In genomic region chr9:95557722-95558121, GRCm38 (mm10) we compare ENCODE assay signal across 21 mouse cellular contexts. TPM values are rescaled to one million over a fixed set of nuclear protein-coding genes. Genes with fewer than 3 reads are reported as not detected.
DNase-seq lines count a peak whose midpoint lies in the region; ATAC-seq and TF ChIP-seq lines count a peak whose summit lies in the region.
"Had no signal": no experiment of that assay in that cellular context is flagged by ENCODE, and none has a peak within 500 bp of the region (broad histone marks: within the 10 kb centered on the region; RNA-seq: fewer than 3 reads in every experiment).

No protein-coding gene starts in this region.

- peaks cover 57% of the 10 kb centered on the region for H3K27me3 ChIP-seq in liver, embryonic 13.5 days
- H3K27me3 ChIP-seq in C2C12 (ENCODE audit: control insufficient read depth, insufficient read depth, insufficient read length) (peaks cover 42% of the 10 kb centered on the region), MEL (ENCODE audit: control insufficient read depth in 1 of 2, insufficient read depth in 2 of 2, low read length in 2 of 2) (no peaks in the 10 kb centered on the region)
- peaks cover 22% of the 10 kb centered on the region; the same call in 1 of the 2 replicates for H3K27me3 ChIP-seq in liver, postnatal 0 days (ENCODE audit: insufficient read depth, low read length)
- H3K27me3 ChIP-seq: Patski had no signal

- 0 out of 2 replicates have a peak overlapping the region, but pooled peaks have one; percentile 26 for H3K27ac ChIP-seq in liver, embryonic 13.5 days
- peak overlapping the region; percentile 99; the same call in 1 of the 2 replicates for H3K27ac ChIP-seq in MEL (ENCODE audit: control insufficient read depth, low read depth, low read length)
- H3K27ac ChIP-seq in liver, postnatal 0 days (ENCODE audit: low read depth) = peak overlapping the region; percentile 92
- H3K27ac ChIP-seq: embryonic facial prominence, embryonic 12.5 days; embryonic facial prominence, embryonic 15.5 days; gastrocnemius, adult 2 months; hindbrain, embryonic 12.5 days; hindbrain, embryonic 15.5 days had no signal

- no peak overlapping the region for H3K4me2 ChIP-seq in liver, embryonic 13.5 days
- H3K4me2 ChIP-seq in liver, postnatal 0 days (ENCODE audit: low read depth, low read length) = peak overlapping the region; percentile 86
- H3K4me2 ChIP-seq: embryonic facial prominence, embryonic 12.5 days; embryonic facial prominence, embryonic 15.5 days; heart, embryonic 11.5 days had no signal

- H3K4me3 ChIP-seq in liver, embryonic 13.5 days (replicated peaks) = no peak overlapping the region
- H3K4me3 ChIP-seq in C2C12 (ENCODE audit: insufficient read depth, poor library complexity, severe bottlenecking) (no peak overlapping the region), MEL (ENCODE audit: control insufficient read depth in 1 of 2, insufficient read depth in 1 of 2, low read depth in 2 of 2, low read length in 2 of 2) (no peak overlapping the region)
- no peak overlapping the region for H3K4me3 ChIP-seq in liver, postnatal 0 days (ENCODE audit: low read depth, low read length)
- H3K4me3 ChIP-seq: embryonic facial prominence, embryonic 12.5 days; gastrocnemius, adult 2 months; hindbrain, embryonic 12.5 days had no signal

- TF ChIP-seq POLR2A in MEL (IDR thresholded peaks at IDR 0.05; ENCODE audit: control insufficient read depth in 1 of 2, insufficient read depth in 1 of 2, low read depth in 1 of 2, low read length in 2 of 2, poor library complexity in 1 of 2) = no peak

- 45% methylated on average over 6 of the region's 6 CpGs for WGBS in liver, embryonic 13.5 days (ENCODE audit: insufficient replicate concordance)
- WGBS in liver, postnatal 0 days (ENCODE audit: insufficient replicate concordance) = 37% methylated on average over 6 of the region's 6 CpGs

- no peak for DNase-seq in liver, embryonic 13.5 days
- DNase-seq in liver (no peak), MEL (ENCODE audit: low read depth, low spot score) (no peak)
- no peak for DNase-seq in liver, postnatal 0 days
- no peak for DNase-seq in embryo, embryonic 11 days
- DNase-seq: adrenal gland, postnatal 25 days; cerebellum, adult 18-20 months; cerebellum, adult 9-10 months; cerebellum, postnatal 14 days; forebrain, postnatal 0 days; gastrocnemius, adult 2 months; gastrocnemius, postnatal 14 days; heart, adult 11 months had no signal

- H3K36me3 ChIP-seq in liver, embryonic 13.5 days = peaks cover 3% of the 10 kb centered on the region; the same call in 1 of the 2 replicates
- no peaks in the 10 kb centered on the region for H3K36me3 ChIP-seq in C2C12 (ENCODE audit: control insufficient read depth, insufficient read depth)
- H3K36me3 ChIP-seq in MEL (ENCODE audit: control insufficient read depth in 1 of 2, insufficient read depth in 2 of 2, low read length in 2 of 2) = peaks cover 0 to 54% of the 10 kb centered on the region in 2 experiments; a peak in 3 of 4 replicates
- no peaks in the 10 kb centered on the region for H3K36me3 ChIP-seq in liver, postnatal 0 days (replicated peaks; ENCODE audit: insufficient read depth, low read length)
- H3K36me3 ChIP-seq: embryonic facial prominence, embryonic 12.5 days; embryonic facial prominence, embryonic 15.5 days; hindbrain, embryonic 12.5 days; hindbrain, embryonic 15.5 days had no signal

- no peak for TF ChIP-seq CTCF in C2C12 (IDR thresholded peaks at IDR 0.05; ENCODE audit: control insufficient read depth, insufficient read depth, insufficient read length)
- no peak for TF ChIP-seq CTCF in MEL (IDR thresholded peaks at IDR 0.05 in 2 of 3, conservative IDR thresholded peaks at IDR 0.05 in 1 of 3; ENCODE audit: control insufficient read depth in 1 of 3, insufficient read depth in 1 of 3, low read depth in 2 of 3, low read length in 3 of 3, poor library complexity in 1 of 3, severe bottlenecking in 1 of 3)
- no peak for TF ChIP-seq CTCF in liver, postnatal 0 days (IDR thresholded peaks at IDR 0.05; ENCODE audit: low read depth)

- no peaks in the 10 kb centered on the region for H3K9me3 ChIP-seq in liver, embryonic 13.5 days (replicated peaks)
- H3K9me3 ChIP-seq in MEL (replicated peaks; ENCODE audit: insufficient read depth, low read length) = no peaks in the 10 kb centered on the region
- no peaks in the 10 kb centered on the region for H3K9me3 ChIP-seq in liver, postnatal 0 days (ENCODE audit: low read length)
- H3K9me3 ChIP-seq: embryonic facial prominence, embryonic 12.5 days; embryonic facial prominence, embryonic 15.5 days; hindbrain, embryonic 12.5 days; hindbrain, embryonic 15.5 days had no signal

- TF ChIP-seq EP300 in MEL (IDR thresholded peaks at IDR 0.05; ENCODE audit: low read depth in 1 of 2, low read length in 2 of 2) = no peak
- TF ChIP-seq EP300 in liver, postnatal 0 days (IDR thresholded peaks at IDR 0.05; ENCODE audit: low read depth) = peak; percentile 68; the same call in 1 of the 2 replicates

- TF ChIP-seq RAD21 in MEL (IDR thresholded peaks at IDR 0.05; ENCODE audit: low read depth, low read length) = no peak

- H3K79me2 ChIP-seq in C2C12 (ENCODE audit: control insufficient read depth, insufficient read depth) (no peaks in the 10 kb centered on the region), MEL (ENCODE audit: control insufficient read depth, insufficient read depth, low read length, poor library complexity) (peaks cover 41% of the 10 kb centered on the region)

- no peak for ATAC-seq in liver, embryonic 13.5 days (ENCODE audit: low read depth)
- no peak for ATAC-seq in liver, postnatal 0 days
- ATAC-seq: forebrain, embryonic 14.5 days; forebrain, postnatal 0 days; Patski had no signal

- H3ac ChIP-seq in C2C12 (ENCODE audit: control insufficient read depth, insufficient read length, low read depth) = no peak overlapping the region

- H3K9ac ChIP-seq in liver, embryonic 13.5 days = no peak overlapping the region
- no peak overlapping the region for H3K9ac ChIP-seq in MEL (ENCODE audit: control insufficient read depth, low read depth, low read length, poor library complexity, severe bottlenecking)
- no peak overlapping the region for H3K9ac ChIP-seq in liver, postnatal 0 days (replicated peaks)
- H3K9ac ChIP-seq: embryonic facial prominence, embryonic 12.5 days; embryonic facial prominence, embryonic 15.5 days; hindbrain, embryonic 12.5 days; hindbrain, embryonic 15.5 days had no signal

- no peaks in the 10 kb centered on the region for H3K79me3 ChIP-seq in C2C12 (ENCODE audit: low read depth)

- H3K4me1 ChIP-seq in liver, embryonic 13.5 days (replicated peaks) = peaks cover 83% of the 10 kb centered on the region
- H3K4me1 ChIP-seq in MEL (ENCODE audit: control insufficient read depth in 1 of 2, insufficient read depth in 2 of 2, low read length in 2 of 2) = peaks cover 23 to 48% of the 10 kb centered on the region in 2 experiments
- peaks cover 51% of the 10 kb centered on the region for H3K4me1 ChIP-seq in liver, postnatal 0 days (ENCODE audit: insufficient read depth)

TF ChIP-seq in C2C12, 6 proteins besides CTCF, POLR2A, EP300 and RAD21:
- TF ChIP-seq FOSL1 (IDR thresholded peaks at IDR 0.05; ENCODE audit: insufficient read depth, low read length, poor library complexity, severe bottlenecking) (no peak), CEBPB (IDR thresholded peaks at IDR 0.05; ENCODE audit: low read depth) (peak; percentile 2), MAX (IDR thresholded peaks at IDR 0.05) (no peak)

TF ChIP-seq in MEL, 35 proteins besides CTCF, POLR2A, EP300 and RAD21:
- TF ChIP-seq ZKSCAN1 (IDR thresholded peaks at IDR 0.05; ENCODE audit: low read depth, low read length) (no peak), KAT2A (conservative IDR thresholded peaks at IDR 0.05; ENCODE audit: low read depth, low read length) (no peak), MYC (IDR thresholded peaks at IDR 0.05; ENCODE audit: low read depth, low read length) (no peak), MAZ (IDR thresholded peaks at IDR 0.05; ENCODE audit: low read depth, low read length) (no peak), ELF1 (IDR thresholded peaks at IDR 0.05; ENCODE audit: low read depth, low read length) (no peak), CHD1 (IDR thresholded peaks at IDR 0.05; ENCODE audit: low read depth, low read length) (no peak), E2F4 (IDR thresholded peaks at IDR 0.05; ENCODE audit: borderline replicate concordance, low read depth, low read length) (no peak), ETS1 (IDR thresholded peaks at IDR 0.05; ENCODE audit: low read depth, low read length) (no peak), GATA1 (IDR thresholded peaks at IDR 0.05; ENCODE audit: low read depth, low read length) (no peak), BHLHE40 (IDR thresholded peaks at IDR 0.05; ENCODE audit: borderline replicate concordance, low read depth, low read length) (no peak), TAL1 (IDR thresholded peaks at IDR 0.05; ENCODE audit: low read length) (no peak), JUND (IDR thresholded peaks at IDR 0.05; ENCODE audit: low read depth, low read length) (no peak), SIN3A (IDR thresholded peaks at IDR 0.05; ENCODE audit: low read length) (no peak), MAFK (IDR thresholded peaks at IDR 0.05; ENCODE audit: borderline replicate concordance, low read depth, low read length) (no peak)
TF ChIP-seq in MEL: peak in this region for 0.

RNA-seq across cellular contexts. Expression of gene Paqr9, which starts 1.7 kb away (rescaled TPM):
- polyA plus RNA-seq in liver, embryonic 13.5 days (2015; fragmentation: Nextera tagmentation; extraction: Ambion mirVana) = 8.4 and 8.5 TPM in 2 replicates
- polyA plus RNA-seq in C2C12 (2012; fragmentation: generic; extraction: Trizol) (under 0.01 TPM), MEL (2012; ENCODE audit: insufficient read depth in 1 of 2, insufficient read length in 2 of 2, low read depth in 1 of 2, low replicate concordance in 2 of 2, missing spikeins in 1 of 2) (10 to 100 TPM; 24.8 to 46.0 TPM)
- 13.4 and 18.0 TPM in 2 replicates for total RNA-seq in MEL (2012; rRNA removed)
- 63.6 and 68.7 TPM in 2 replicates for polyA plus RNA-seq in liver, postnatal 0 days (2015; fragmentation: Nextera tagmentation; extraction: Ambion mirVana)

RNA-seq across cellular contexts. Expression of gene U2surp, which starts 45.9 kb away (rescaled TPM):
- 87.5 and 114 TPM in 2 replicates for polyA plus RNA-seq in liver, embryonic 13.5 days (2015; fragmentation: Nextera tagmentation; extraction: Ambion mirVana)
- polyA plus RNA-seq in C2C12 (2012; fragmentation: generic; extraction: Trizol) (12.0 TPM), MEL (2012; ENCODE audit: insufficient read depth in 1 of 2, insufficient read length in 2 of 2, low read depth in 1 of 2, low replicate concordance in 2 of 2, missing spikeins in 1 of 2) (100 to 1,000 TPM in 1 of 2 experiments, 10 to 100 TPM in 1; 72.1 to 244 TPM)
- total RNA-seq in MEL (2012; rRNA removed) = 69.0 and 70.8 TPM in 2 replicates
- polyA plus RNA-seq in liver, postnatal 0 days (2015; fragmentation: Nextera tagmentation; extraction: Ambion mirVana) = 56.5 and 60.9 TPM in 2 replicates

Comparison
In these comparisons a context has a peak if more than half of its experiments do, and no peak if none do; other contexts are left out.
1. H3K27ac ChIP-seq: peak in every context shown above with its lines; median percentile 99 in MEL; 92 in liver, postnatal 0 days; 26 in liver, embryonic 13.5 days.